Mouse (Mus musculus) heart, embryonic 14.5 days (tissue): ENCODE measurements around the gene Zfp239. TPM values are rescaled to one million over a fixed set of nuclear protein-coding genes. Genes with fewer than 3 reads are reported as not detected.

ENCODE experiments used
- ATAC-seq: fragments of 200-750 bp; cut with Nextera tagmentation; 2 replicates; pipeline ENCODE4 v1.8.0; 2017; ENCODE audit warnings: low read depth, moderate TSS enrichment; ENCODE audit not compliant: insufficient number of reproducible peaks, insufficient read depth, low FRiP score
- H3K27ac ChIP-seq, 2 experiments: fragments of 200-500 bp in 1 of 2; fragments of 300-500 bp in 1 of 2; sonication (generic) in 1 of 2; replicated peaks in 1 of 2; 2 replicates each; pipeline ENCODE4 v1.5.1; 2012 to 2014; ENCODE audit warnings: low read depth in 2 of 2, low read length in 2 of 2, control low read depth in 1 of 2, mild to moderate bottlenecking in 1 of 2, mixed read lengths in 1 of 2; ENCODE audit not compliant: control insufficient read depth in 1 of 2, insufficient read depth in 1 of 2
- H3K27me3 ChIP-seq: fragments of 300-500 bp; sonication (generic); 2 replicates; pipeline ENCODE4 v1.6.1; 2014; ENCODE audit warnings: mild to moderate bottlenecking, low read length, control low read depth; ENCODE audit not compliant: control insufficient read depth, insufficient read depth
- H3K36me3 ChIP-seq: fragments of 300-500 bp; sonication (generic); 2 replicates; pipeline ENCODE4 v1.6.1; 2014; ENCODE audit warnings: mild to moderate bottlenecking, control low read depth, low read length, mixed read lengths; ENCODE audit not compliant: control insufficient read depth, insufficient read depth
- H3K4me1 ChIP-seq, 2 experiments: fragments of 200-500 bp in 1 of 2; fragments of 300-500 bp in 1 of 2; sonication (generic) in 1 of 2; 2 replicates each; pipeline ENCODE4 v1.6.1; 2012 to 2014; ENCODE audit warnings: low read length in 2 of 2, control low read depth in 1 of 2, mixed read lengths in 1 of 2; ENCODE audit not compliant: control insufficient read depth in 2 of 2, insufficient read depth in 2 of 2
- H3K4me2 ChIP-seq: fragments of 300-500 bp; sonication (generic); 2 replicates; pipeline ENCODE4 v1.6.1; 2014; ENCODE audit warnings: mild to moderate bottlenecking, low read length
- H3K4me3 ChIP-seq, 2 experiments: fragments of 200-500 bp in 1 of 2; fragments of 300-500 bp in 1 of 2; sonication (generic) in 1 of 2; 2 replicates each; pipeline ENCODE4 v1.5.1; 2012 to 2014; ENCODE audit warnings: low read length in 2 of 2, mild to moderate bottlenecking in 2 of 2, control low read depth in 1 of 2, low read depth in 1 of 2, moderate library complexity in 1 of 2; ENCODE audit not compliant: control insufficient read depth in 1 of 2, insufficient read depth in 1 of 2
- H3K9ac ChIP-seq: fragments of 300-500 bp; sonication (generic); 2 replicates; pipeline ENCODE4 v1.6.1; 2014; ENCODE audit warnings: mild to moderate bottlenecking, low read length
- H3K9me3 ChIP-seq: fragments of 300-500 bp; sonication (generic); 2 replicates; pipeline ENCODE4 v1.6.1; 2016; ENCODE audit warnings: low read length, control low read depth; ENCODE audit not compliant: control insufficient read depth
- WGBS: fragments of 180-500 bp; shearing (Covaris S2); extraction: QIAGEN DNeasy Blood & Tissue Kit; methylation state at CpG from one replicate; pipeline ENCODE4 v1.1.7; 2014; 5-methylcytosine and 5-hydroxymethylcytosine counted together
- polyA plus RNA-seq: library from polyadenylated mRNA; unstranded; fragments of >200 nt; fragmentation: Nextera tagmentation; extraction: Ambion mirVana; gene quantifications from 2 replicates; pipeline ENCODE4 v1.2.1, GENCODE M21; 2014

The Zfp239 gene
- polyA plus RNA-seq, 1 experiment from 2014 or later = 0.96 TPM

DNA sequence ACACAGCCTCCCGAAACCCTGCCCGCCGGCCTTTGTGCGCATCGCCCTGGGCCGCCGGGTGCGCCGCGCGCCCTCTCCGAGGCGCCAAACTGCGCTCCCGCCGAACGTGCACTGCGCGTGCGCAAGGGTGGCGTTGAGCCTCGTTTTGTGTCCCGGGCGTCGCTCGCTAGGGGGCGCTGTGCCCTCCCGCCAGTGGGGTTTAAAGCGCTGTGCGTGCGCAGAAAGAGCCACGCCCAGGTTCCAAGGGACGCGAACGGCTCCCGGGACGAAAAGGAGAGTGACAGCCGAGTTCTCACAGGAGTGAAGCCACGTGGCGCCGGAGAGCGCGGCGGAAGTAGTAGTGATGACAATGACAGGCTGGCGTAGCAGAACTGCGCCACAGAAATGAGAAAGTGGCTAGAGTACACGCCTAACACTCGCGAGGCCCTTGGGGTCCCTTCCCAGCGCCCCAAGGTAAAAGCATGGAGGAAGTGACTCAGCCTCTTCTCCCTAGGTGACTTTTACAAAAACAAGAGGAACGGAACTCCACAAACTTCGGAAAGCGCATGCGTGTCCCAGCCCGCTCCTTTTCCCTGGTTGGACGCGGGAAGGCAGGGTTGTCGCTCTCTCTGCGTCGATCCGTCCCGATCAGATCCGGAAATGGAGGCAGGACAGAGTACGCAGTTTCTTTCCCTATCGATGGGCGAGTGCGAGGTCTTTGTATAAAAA is 17.7 kb downstream of the Zfp239 start:
- H3K27ac ChIP-seq = peak overlapping the region; percentile 97 to 99
- peak overlapping the region; percentile 72 for H3K4me2 ChIP-seq
- H3K4me3 ChIP-seq = peak overlapping the region; percentile 45 to 66
- peaks cover 0 to 5% of the 10 kb centered on the region in 2 experiments; a peak in 3 of 4 replicates for H3K4me1 ChIP-seq
- H3K9ac ChIP-seq = peak overlapping the region; percentile 79
- no peaks in the 10 kb centered on the region for H3K9me3 ChIP-seq
- no peaks in the 10 kb centered on the region for H3K36me3 ChIP-seq
- WGBS = under 1% methylated on average over 67 of the region's 67 CpGs
- peak; percentile 94 for ATAC-seq
- H3K27me3 ChIP-seq = no peaks in the 10 kb centered on the region

DNA sequence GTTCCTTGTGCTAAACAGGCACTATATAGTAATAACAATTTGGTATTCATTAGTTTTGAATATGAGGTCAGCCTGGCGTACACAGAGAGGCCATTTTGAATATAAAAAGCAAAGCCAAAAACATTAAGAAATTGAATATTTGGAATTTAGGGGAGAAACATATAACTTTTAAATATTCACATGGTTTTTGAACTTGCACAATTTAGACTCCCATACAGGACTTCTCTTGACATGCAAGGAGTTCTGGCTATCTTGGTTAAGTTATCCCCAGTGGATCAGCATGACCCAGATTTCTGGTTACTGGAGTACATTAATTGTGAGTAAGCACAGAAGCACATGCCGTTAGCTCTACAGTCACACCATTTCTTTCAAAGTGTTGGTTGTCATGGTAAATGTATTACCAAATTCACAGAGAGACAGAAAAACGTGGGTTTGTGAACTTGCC is 18.5 kb downstream of the Zfp239 start:
- peak overlapping the region; percentile 72 for H3K9ac ChIP-seq
- no peak for ATAC-seq
- H3K4me1 ChIP-seq = peaks cover 0 to 5% of the 10 kb centered on the region in 2 experiments; a peak in 3 of 4 replicates
- 54% methylated on average over 3 of the region's 3 CpGs for WGBS
- peak overlapping the region in 1 of 2 experiments; percentile 45; a peak in 2 of 4 replicates for H3K4me3 ChIP-seq
- no peaks in the 10 kb centered on the region for H3K27me3 ChIP-seq
- H3K36me3 ChIP-seq = no peaks in the 10 kb centered on the region
- H3K9me3 ChIP-seq = no peaks in the 10 kb centered on the region
- H3K27ac ChIP-seq = peak overlapping the region; percentile 64 to 97
- H3K4me2 ChIP-seq = peak overlapping the region; percentile 72

DNA sequence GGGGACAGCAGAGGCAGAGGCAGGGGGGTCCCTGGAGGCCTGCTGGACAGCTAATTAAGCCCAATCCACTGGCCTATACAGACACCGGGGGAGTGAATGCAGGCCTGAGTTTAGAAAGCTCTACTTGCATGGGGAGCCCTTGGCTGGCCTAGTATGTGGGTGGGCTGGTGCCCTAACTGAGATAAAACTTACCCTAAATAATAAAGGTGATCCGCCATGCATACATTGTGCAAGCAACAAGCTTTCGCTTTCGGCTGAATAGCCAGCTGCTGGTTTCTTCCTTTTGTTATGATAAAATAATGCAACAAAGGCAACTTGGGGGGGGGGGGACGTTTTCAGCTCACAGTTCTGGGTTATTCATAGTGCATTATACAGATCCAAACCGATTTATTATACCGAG is 19.3 kb downstream of the Zfp239 start:
- no peak for ATAC-seq
- Histone ChIP-seq H3K9ac (no peak overlapping the region), H3K36me3 (no peaks in the 10 kb centered on the region), H3K4me3 (no peak overlapping the region), H3K4me2 (no peak overlapping the region; the same call in 1 of the 2 replicates), H3K9me3 (no peaks in the 10 kb centered on the region), H3K27me3 (no peaks in the 10 kb centered on the region), H3K27ac (no peak overlapping the region), H3K4me1 (peaks cover 0 to 5% of the 10 kb centered on the region in 2 experiments; a peak in 3 of 4 replicates)
- 88% methylated on average over 7 of the region's 7 CpGs for WGBS

DNA sequence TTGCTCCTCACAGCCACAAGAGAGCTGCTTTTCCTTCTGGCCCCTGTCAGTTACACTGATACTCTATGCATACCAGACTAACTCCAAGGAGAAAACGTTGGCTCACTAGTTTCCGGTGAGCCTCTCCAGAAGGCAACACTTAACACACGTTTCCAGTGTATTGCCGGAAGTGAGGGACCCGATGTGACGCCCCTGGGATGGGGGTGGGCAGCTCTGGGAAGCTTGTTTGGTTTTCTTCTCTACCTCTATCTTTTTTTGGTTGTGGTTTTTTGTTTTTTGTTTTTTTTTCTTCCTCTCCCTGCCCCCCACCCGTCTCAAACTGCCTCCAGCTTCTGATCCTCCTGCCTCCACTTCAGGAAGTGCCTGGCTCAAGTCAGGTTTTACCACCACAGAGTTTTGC is 20.1 kb downstream of the Zfp239 start:
- no peak for ATAC-seq

DNA sequence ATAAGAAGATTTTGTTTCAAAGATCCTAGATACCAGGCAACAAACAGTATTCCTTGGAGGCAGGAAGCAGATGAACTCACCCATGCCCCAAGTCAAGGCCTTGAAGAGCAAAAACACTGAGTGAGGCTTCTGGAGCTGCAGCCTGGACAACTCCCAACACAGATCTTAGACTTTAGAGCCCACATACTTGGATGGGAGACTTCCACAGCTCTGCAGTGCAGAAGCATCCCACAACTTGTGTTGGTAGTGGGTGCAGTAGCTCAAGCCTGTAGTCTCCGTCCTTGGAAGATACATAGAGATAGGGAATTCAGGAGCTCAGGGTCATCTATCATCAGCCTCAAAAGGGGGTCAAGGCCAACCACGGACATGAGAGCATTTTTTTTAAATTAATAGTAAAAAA is 24.0 kb downstream of the Zfp239 start:
- H3K4me2 ChIP-seq = no peak overlapping the region
- WGBS = 74% methylated on average over 2 of the region's 2 CpGs
- peaks cover 0 to 5% of the 10 kb centered on the region in 2 experiments; a peak in 2 of 4 replicates for H3K4me1 ChIP-seq
- no peak overlapping the region for H3K9ac ChIP-seq
- no peak for ATAC-seq
- H3K4me3 ChIP-seq = no peak overlapping the region
- H3K9me3 ChIP-seq = no peaks in the 10 kb centered on the region
- no peaks in the 10 kb centered on the region for H3K27me3 ChIP-seq
- no peaks in the 10 kb centered on the region for H3K36me3 ChIP-seq
- H3K27ac ChIP-seq = no peak overlapping the region

More for the DNA sequence above, 20.1 kb downstream of the Zfp239 start:
- 59% methylated on average over 7 of the region's 7 CpGs for WGBS
- Histone ChIP-seq H3K4me1 (peaks cover 0 to 5% of the 10 kb centered on the region in 2 experiments; a peak in 3 of 4 replicates), H3K9me3 (no peaks in the 10 kb centered on the region), H3K4me2 (no peak overlapping the region), H3K27me3 (no peaks in the 10 kb centered on the region), H3K27ac (no peak overlapping the region), H3K4me3 (no peak overlapping the region), H3K9ac (no peak overlapping the region), H3K36me3 (no peaks in the 10 kb centered on the region)

DNA sequence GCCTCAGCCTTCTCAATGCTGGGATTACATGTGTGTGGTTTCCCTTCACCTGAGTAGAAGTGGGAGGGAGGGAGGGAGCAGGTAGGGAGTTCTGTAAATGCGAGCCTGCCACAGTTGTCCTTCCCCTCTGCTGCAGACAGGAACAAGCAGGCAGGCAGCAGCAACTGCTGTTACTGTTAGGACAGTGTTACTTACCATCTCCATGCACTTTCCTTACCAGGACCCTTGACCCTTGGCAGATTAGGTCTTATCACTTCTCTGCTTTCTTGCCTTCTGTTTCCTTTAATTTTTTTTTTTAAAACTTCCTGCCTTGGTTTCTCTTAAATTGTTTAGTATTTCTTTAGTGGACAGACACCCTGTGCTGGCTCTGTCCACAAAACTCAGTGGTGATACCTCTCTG is 26.1 kb downstream of the Zfp239 start:
- Histone ChIP-seq H3K4me2 (no peak overlapping the region), H3K4me1 (peaks cover 0 to 5% of the 10 kb centered on the region in 2 experiments; a peak in 2 of 4 replicates), H3K27me3 (no peaks in the 10 kb centered on the region), H3K4me3 (no peak overlapping the region), H3K9ac (no peak overlapping the region), H3K9me3 (no peaks in the 10 kb centered on the region), H3K27ac (no peak overlapping the region), H3K36me3 (no peaks in the 10 kb centered on the region)
- ATAC-seq = no peak
- WGBS = 24% methylated on average over 1 of the region's 1 CpGs

DNA sequence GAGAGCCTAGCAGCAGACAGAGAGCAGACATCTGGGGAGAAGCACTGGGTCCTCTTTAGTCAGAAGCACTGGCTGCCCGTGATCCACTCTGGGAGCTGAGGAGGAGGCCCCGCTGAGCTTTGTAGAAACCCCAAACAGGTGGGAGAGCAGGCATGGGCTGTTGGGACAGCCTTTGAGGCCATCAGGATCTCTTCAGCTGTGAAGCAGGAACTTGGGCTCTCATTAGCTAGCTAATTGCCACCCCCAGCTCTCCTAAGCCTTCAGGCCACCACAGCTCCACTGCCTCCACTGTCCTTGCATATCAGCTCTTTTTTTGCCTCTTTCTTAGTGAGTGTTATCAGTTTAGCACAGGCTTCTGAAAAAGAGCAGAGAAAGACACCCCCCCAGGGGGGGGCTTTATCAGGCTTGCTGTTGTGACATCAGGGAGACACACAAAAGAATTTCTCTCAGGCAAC is 26.8 kb downstream of the Zfp239 start:
- H3K9ac ChIP-seq = peak overlapping the region; percentile 16; the same call in 1 of the 2 replicates
- H3K9me3 ChIP-seq = no peaks in the 10 kb centered on the region
- H3K27ac ChIP-seq = no peak overlapping the region
- 30% methylated on average over 2 of the region's 2 CpGs for WGBS
- no peak overlapping the region for H3K4me3 ChIP-seq
- no peaks in the 10 kb centered on the region for H3K36me3 ChIP-seq
- H3K4me2 ChIP-seq = no peak overlapping the region
- ATAC-seq = no peak
- no peaks in the 10 kb centered on the region for H3K27me3 ChIP-seq
- peaks cover 0 to 5% of the 10 kb centered on the region in 2 experiments; a peak in 2 of 4 replicates for H3K4me1 ChIP-seq
